Mouse (Mus musculus) lung, adult 2 months (tissue): ENCODE data around the gene Gm47969.

Source experiments
- CTCF ChIP-seq: fragments of 200-500 bp; IDR thresholded peaks from 2 replicates; pipeline ENCODE4 v1.5.1; 2011; ENCODE audit warnings: mild to moderate bottlenecking, low read length, control low read depth; ENCODE audit not compliant: insufficient read depth
- POLR2A ChIP-seq: fragments of 200-500 bp; IDR thresholded peaks from 2 replicates; pipeline ENCODE4 v1.6.1; 2011; ENCODE audit warnings: low read depth, mild to moderate bottlenecking, control low read depth, low read length, borderline replicate concordance; ENCODE audit errors: extremely low read depth

- TF ChIP-seq CTCF, result no peak
- TF ChIP-seq POLR2A, result no peak
Measured at GRCm38 (mm10) chr1:83067205-83067604, 22.5 kb downstream of the Gm47969 start.
